Mouse (Mus musculus): ENCODE measurements around the gene Rpp30. TPM values are rescaled to one million over a fixed set of nuclear protein-coding genes. Genes with fewer than 3 reads are reported as not detected.

The Rpp30 gene
- polyA plus RNA-seq, 1 experiment: 23.5 TPM

- Histone ChIP-seq H3K4me1 (ENCODE audit: control insufficient read depth, insufficient read depth, low read length) (peaks cover 8% of the 10 kb centered on the region), H3K4me3 (ENCODE audit: control insufficient read depth, low read depth, low read length) (peak overlapping the region; percentile 24), H3K27me3 (ENCODE audit: control insufficient read depth, insufficient read depth, low read length) (no peaks in the 10 kb centered on the region), H3K27ac (ENCODE audit: control insufficient read depth, insufficient read depth, low read depth, low read length) (0 out of 2 replicates have a peak overlapping the region, but pooled peaks have one; percentile 42), H3K36me3 (ENCODE audit: control insufficient read depth, insufficient read depth, low read length) (no peaks in the 10 kb centered on the region)
- no peak for TF ChIP-seq CTCF (IDR thresholded peaks at IDR 0.05; ENCODE audit: control insufficient read depth, insufficient read depth, insufficient replicate concordance, low read depth, low read length)
- TF ChIP-seq POLR2A (IDR thresholded peaks at IDR 0.05; ENCODE audit: control insufficient read depth, low read depth, low read length): no peak
Observed at GRCm38 (mm10) chr19:36129213-36129612, 45.7 kb downstream of the Rpp30 start.

GRCm38 (mm10) chr19:36129643-36130042 is 46.1 kb downstream of the Rpp30 start:
- Histone ChIP-seq H3K36me3 (ENCODE audit: control insufficient read depth, insufficient read depth, low read length) (no peaks in the 10 kb centered on the region), H3K27me3 (ENCODE audit: control insufficient read depth, insufficient read depth, low read length) (no peaks in the 10 kb centered on the region), H3K4me3 (ENCODE audit: control insufficient read depth, low read depth, low read length) (peak overlapping the region; percentile 24), H3K27ac (ENCODE audit: control insufficient read depth, insufficient read depth, low read depth, low read length) (0 out of 2 replicates have a peak overlapping the region, but pooled peaks have one; percentile 1), H3K4me1 (ENCODE audit: control insufficient read depth, insufficient read depth, low read length) (peaks cover 8% of the 10 kb centered on the region)
- TF ChIP-seq CTCF (IDR thresholded peaks at IDR 0.05; ENCODE audit: control insufficient read depth, insufficient read depth, insufficient replicate concordance, low read depth, low read length): no peak
- TF ChIP-seq POLR2A (IDR thresholded peaks at IDR 0.05; ENCODE audit: control insufficient read depth, low read depth, low read length): no peak

- H3K27ac ChIP-seq (ENCODE audit: control insufficient read depth, insufficient read depth, low read depth, low read length): no peak overlapping the region
- no peaks in the 10 kb centered on the region for H3K36me3 ChIP-seq (ENCODE audit: control insufficient read depth, insufficient read depth, low read length)
- no peak overlapping the region for H3K4me3 ChIP-seq (ENCODE audit: control insufficient read depth, low read depth, low read length)
- TF ChIP-seq CTCF (IDR thresholded peaks at IDR 0.05; ENCODE audit: control insufficient read depth, insufficient read depth, insufficient replicate concordance, low read depth, low read length) (no peak), POLR2A (IDR thresholded peaks at IDR 0.05; ENCODE audit: control insufficient read depth, low read depth, low read length) (no peak)
- H3K27me3 ChIP-seq (ENCODE audit: control insufficient read depth, insufficient read depth, low read length): no peaks in the 10 kb centered on the region
- H3K4me1 ChIP-seq (ENCODE audit: control insufficient read depth, insufficient read depth, low read length): peaks cover 8% of the 10 kb centered on the region
Observed at GRCm38 (mm10) chr19:36130181-36130580, 46.7 kb downstream of the Rpp30 start.

GRCm38 (mm10) chr19:36131990-36132389 is 48.5 kb downstream of the Rpp30 start:
- no peak for TF ChIP-seq POLR2A (IDR thresholded peaks at IDR 0.05; ENCODE audit: control insufficient read depth, low read depth, low read length)
- no peak overlapping the region for H3K27ac ChIP-seq (ENCODE audit: control insufficient read depth, insufficient read depth, low read depth, low read length)
- H3K4me3 ChIP-seq (ENCODE audit: control insufficient read depth, low read depth, low read length): no peak overlapping the region
- H3K4me1 ChIP-seq (ENCODE audit: control insufficient read depth, insufficient read depth, low read length): peaks cover 8% of the 10 kb centered on the region
- no peaks in the 10 kb centered on the region for H3K27me3 ChIP-seq (ENCODE audit: control insufficient read depth, insufficient read depth, low read length)
- H3K36me3 ChIP-seq (ENCODE audit: control insufficient read depth, insufficient read depth, low read length): no peaks in the 10 kb centered on the region

- Histone ChIP-seq H3K4me3 (ENCODE audit: control insufficient read depth, low read depth, low read length) (no peak overlapping the region), H3K4me1 (ENCODE audit: control insufficient read depth, insufficient read depth, low read length) (peaks cover 8% of the 10 kb centered on the region), H3K36me3 (ENCODE audit: control insufficient read depth, insufficient read depth, low read length) (no peaks in the 10 kb centered on the region), H3K27ac (ENCODE audit: control insufficient read depth, insufficient read depth, low read depth, low read length) (no peak overlapping the region), H3K27me3 (ENCODE audit: control insufficient read depth, insufficient read depth, low read length) (no peaks in the 10 kb centered on the region)
- no peak for TF ChIP-seq POLR2A (IDR thresholded peaks at IDR 0.05; ENCODE audit: control insufficient read depth, low read depth, low read length)
- TF ChIP-seq CTCF (IDR thresholded peaks at IDR 0.05; ENCODE audit: control insufficient read depth, insufficient read depth, insufficient replicate concordance, low read depth, low read length): no peak
Observed at GRCm38 (mm10) chr19:36133064-36133463, 49.5 kb downstream of the Rpp30 start.

GRCm38 (mm10) chr19:36133731-36134130 is 50.2 kb downstream of the Rpp30 start:
- Histone ChIP-seq H3K27ac (ENCODE audit: control insufficient read depth, insufficient read depth, low read depth, low read length) (no peak overlapping the region), H3K36me3 (ENCODE audit: control insufficient read depth, insufficient read depth, low read length) (no peaks in the 10 kb centered on the region), H3K27me3 (ENCODE audit: control insufficient read depth, insufficient read depth, low read length) (no peaks in the 10 kb centered on the region), H3K4me1 (ENCODE audit: control insufficient read depth, insufficient read depth, low read length) (peaks cover 8% of the 10 kb centered on the region), H3K4me3 (ENCODE audit: control insufficient read depth, low read depth, low read length) (no peak overlapping the region)
- no peak for TF ChIP-seq CTCF (IDR thresholded peaks at IDR 0.05; ENCODE audit: control insufficient read depth, insufficient read depth, insufficient replicate concordance, low read depth, low read length)
- no peak for TF ChIP-seq POLR2A (IDR thresholded peaks at IDR 0.05; ENCODE audit: control insufficient read depth, low read depth, low read length)

GRCm38 (mm10) chr19:36143571-36143970 is 60.1 kb downstream of the Rpp30 start:
- TF ChIP-seq CTCF (IDR thresholded peaks at IDR 0.05; ENCODE audit: control insufficient read depth, insufficient read depth, insufficient replicate concordance, low read depth, low read length): no peak
- TF ChIP-seq POLR2A (IDR thresholded peaks at IDR 0.05; ENCODE audit: control insufficient read depth, low read depth, low read length): no peak
- H3K36me3 ChIP-seq (ENCODE audit: control insufficient read depth, insufficient read depth, low read length): no peaks in the 10 kb centered on the region
- no peak overlapping the region for H3K27ac ChIP-seq (ENCODE audit: control insufficient read depth, insufficient read depth, low read depth, low read length)
- H3K4me1 ChIP-seq (ENCODE audit: control insufficient read depth, insufficient read depth, low read length): no peaks in the 10 kb centered on the region
- H3K27me3 ChIP-seq (ENCODE audit: control insufficient read depth, insufficient read depth, low read length): no peaks in the 10 kb centered on the region
- H3K4me3 ChIP-seq (ENCODE audit: control insufficient read depth, low read depth, low read length): no peak overlapping the region

GRCm38 (mm10) chr19:36148578-36148977 is 65.1 kb downstream of the Rpp30 start:
- H3K27me3 ChIP-seq (ENCODE audit: control insufficient read depth, insufficient read depth, low read length): no peaks in the 10 kb centered on the region
- H3K4me3 ChIP-seq (ENCODE audit: control insufficient read depth, low read depth, low read length): no peak overlapping the region
- no peaks in the 10 kb centered on the region for H3K4me1 ChIP-seq (ENCODE audit: control insufficient read depth, insufficient read depth, low read length)
- no peak overlapping the region for H3K27ac ChIP-seq (ENCODE audit: control insufficient read depth, insufficient read depth, low read depth, low read length)
- no peak for TF ChIP-seq CTCF (IDR thresholded peaks at IDR 0.05; ENCODE audit: control insufficient read depth, insufficient read depth, insufficient replicate concordance, low read depth, low read length)
- no peaks in the 10 kb centered on the region for H3K36me3 ChIP-seq (ENCODE audit: control insufficient read depth, insufficient read depth, low read length)

Data from testis, adult 2 months (tissue).